In the genomic region with DNA sequence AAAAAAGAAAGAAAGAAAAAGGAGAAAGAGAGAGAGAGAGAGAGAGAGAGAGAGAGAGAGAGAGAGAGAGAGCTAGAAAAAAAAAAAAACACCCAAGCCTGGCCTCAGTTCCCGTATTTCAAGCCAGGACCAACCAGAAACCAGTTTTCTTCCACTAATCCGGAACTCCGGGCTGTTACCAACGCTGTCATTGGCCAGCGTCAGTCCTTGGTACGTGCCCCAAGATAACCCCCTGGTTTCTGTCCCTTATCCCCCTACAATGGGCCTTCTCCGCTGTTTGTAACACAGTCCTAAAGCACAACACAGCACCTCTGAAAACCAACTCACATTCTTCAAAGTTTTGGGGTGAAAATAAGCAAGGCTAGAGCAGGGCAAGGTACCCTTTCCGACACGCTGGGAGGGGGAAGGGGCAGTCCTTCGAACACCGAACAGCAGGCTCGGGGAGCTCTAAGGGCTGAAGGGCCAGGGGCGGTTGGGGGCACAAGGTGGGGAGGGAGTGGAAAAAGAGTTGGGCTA, we compare ENCODE assay signal across 7 mouse cellular contexts. TPM values are rescaled to one million over a fixed set of nuclear protein-coding genes. Genes with fewer than 3 reads are reported as not detected.
DNase-seq lines count a peak whose midpoint lies in the region; ATAC-seq and TF ChIP-seq lines count a peak whose summit lies in the region.

No protein-coding gene starts in this region.

- 23% methylated on average over 13 of the region's 13 CpGs for WGBS in embryonic facial prominence, embryonic 11.5 days
- WGBS in kidney, adult 2 months, result 1% methylated on average over 13 of the region's 13 CpGs
- 16% methylated on average over 13 of the region's 13 CpGs for WGBS in limb, embryonic 12.5 days
- WGBS in midbrain, embryonic 15.5 days, result 21% methylated on average over 13 of the region's 13 CpGs
- 24% methylated on average over 13 of the region's 13 CpGs for WGBS in spleen, adult 2 months

- no peaks in the 10 kb centered on the region for H3K27me3 ChIP-seq in embryonic facial prominence, embryonic 11.5 days (ENCODE audit: control insufficient read depth, insufficient read depth, low read length)
- no peaks in the 10 kb centered on the region for H3K27me3 ChIP-seq in kidney, adult 2 months (replicated peaks; ENCODE audit: control insufficient read depth, insufficient read depth, low read length)
- no peaks in the 10 kb centered on the region for H3K27me3 ChIP-seq in limb, embryonic 12.5 days
- no peaks in the 10 kb centered on the region for H3K27me3 ChIP-seq in midbrain, embryonic 15.5 days (replicated peaks)
- H3K27me3 ChIP-seq in spleen, adult 2 months (ENCODE audit: control insufficient read depth, insufficient read depth, low read length), result no peaks in the 10 kb centered on the region

- H3K4me2 ChIP-seq in embryonic facial prominence, embryonic 11.5 days (ENCODE audit: low read depth, low read length), result peak overlapping the region; percentile 42; the same call in 1 of the 2 replicates
- peak overlapping the region; percentile 53 for H3K4me2 ChIP-seq in limb, embryonic 12.5 days
- peak overlapping the region; percentile 53 for H3K4me2 ChIP-seq in midbrain, embryonic 15.5 days

- no peak for TF ChIP-seq CTCF in kidney, adult 2 months (conservative IDR thresholded peaks at IDR 0.05; ENCODE audit: insufficient read depth, insufficient read length, low read depth, low read length)
- TF ChIP-seq CTCF in spleen, adult 2 months (IDR thresholded peaks at IDR 0.05; ENCODE audit: extremely low read depth, insufficient read depth, insufficient read length, insufficient replicate concordance), result no peak

- TF ChIP-seq POLR2A in kidney, adult 2 months (IDR thresholded peaks at IDR 0.05; ENCODE audit: low read depth, low read length), result no peak
- no peak for TF ChIP-seq POLR2A in spleen, adult 2 months (IDR thresholded peaks at IDR 0.05; ENCODE audit: low read depth, low read length)

- no peaks in the 10 kb centered on the region for H3K4me1 ChIP-seq in embryonic facial prominence, embryonic 11.5 days (ENCODE audit: control insufficient read depth, insufficient read depth, low read length)
- H3K4me1 ChIP-seq in kidney, adult 2 months (ENCODE audit: control insufficient read depth, insufficient read depth, low read length), result no peaks in the 10 kb centered on the region
- H3K4me1 ChIP-seq in limb, embryonic 12.5 days (replicated peaks), result no peaks in the 10 kb centered on the region
- no peaks in the 10 kb centered on the region for H3K4me1 ChIP-seq in midbrain, embryonic 15.5 days
- no peaks in the 10 kb centered on the region for H3K4me1 ChIP-seq in spleen, adult 2 months (ENCODE audit: control insufficient read depth, insufficient read depth, insufficient read length)

- H3K36me3 ChIP-seq in embryonic facial prominence, embryonic 11.5 days (replicated peaks; ENCODE audit: control insufficient read depth, insufficient read depth, low read depth, low read length), result no peaks in the 10 kb centered on the region
- H3K36me3 ChIP-seq in kidney, adult 2 months (ENCODE audit: control insufficient read depth, insufficient read depth, low read length), result no peaks in the 10 kb centered on the region
- H3K36me3 ChIP-seq in limb, embryonic 12.5 days, result no peaks in the 10 kb centered on the region
- no peaks in the 10 kb centered on the region for H3K36me3 ChIP-seq in midbrain, embryonic 15.5 days (replicated peaks)
- no peaks in the 10 kb centered on the region for H3K36me3 ChIP-seq in spleen, adult 2 months (ENCODE audit: control insufficient read depth, insufficient read depth, low read length)

- peak overlapping the region; percentile 53 for H3K4me3 ChIP-seq in embryonic facial prominence, embryonic 11.5 days (ENCODE audit: low read depth, low read length)
- H3K4me3 ChIP-seq in kidney, adult 2 months (ENCODE audit: insufficient read depth, low read depth, low read length), result peak overlapping the region; percentile 76
- H3K4me3 ChIP-seq in limb, embryonic 12.5 days (replicated peaks), result peak overlapping the region; percentile 55
- peak overlapping the region; percentile 59 for H3K4me3 ChIP-seq in midbrain, embryonic 15.5 days
- H3K4me3 ChIP-seq in spleen, adult 2 months (ENCODE audit: extremely low read depth, insufficient read depth, insufficient read length), result peak overlapping the region; percentile 59

- no peaks in the 10 kb centered on the region for H3K9me3 ChIP-seq in embryonic facial prominence, embryonic 11.5 days (replicated peaks; ENCODE audit: control insufficient read depth, low read length)
- no peaks in the 10 kb centered on the region for H3K9me3 ChIP-seq in limb, embryonic 12.5 days
- H3K9me3 ChIP-seq in midbrain, embryonic 15.5 days, result no peaks in the 10 kb centered on the region

- no peak overlapping the region for H3K27ac ChIP-seq in embryonic facial prominence, embryonic 11.5 days (replicated peaks; ENCODE audit: low read depth, low read length)
- peak overlapping the region; percentile 92 for H3K27ac ChIP-seq in kidney, adult 2 months (ENCODE audit: insufficient read depth, low read depth, low read length)
- H3K27ac ChIP-seq in limb, embryonic 12.5 days, result peak overlapping the region; percentile 84
- peak overlapping the region; percentile 85 for H3K27ac ChIP-seq in midbrain, embryonic 15.5 days
- peak overlapping the region; percentile 91 for H3K27ac ChIP-seq in spleen, adult 2 months (ENCODE audit: insufficient read depth, low read length)

- ATAC-seq in embryonic facial prominence, embryonic 11.5 days (replicated peaks; ENCODE audit: insufficient number of reproducible peaks, low FRiP score, low TSS enrichment, low read depth), result peak; percentile 66
- ATAC-seq in limb, embryonic 12.5 days (ENCODE audit: insufficient number of reproducible peaks, insufficient read depth, low FRiP score, low TSS enrichment, low read depth), result peak; percentile 64
- peak; percentile 81 for ATAC-seq in midbrain, embryonic 15.5 days (replicated peaks)

- H3K9ac ChIP-seq in embryonic facial prominence, embryonic 11.5 days (replicated peaks; ENCODE audit: low read length), result peak overlapping the region; percentile 59
- peak overlapping the region; percentile 58 for H3K9ac ChIP-seq in limb, embryonic 12.5 days (replicated peaks)
- peak overlapping the region; percentile 55 for H3K9ac ChIP-seq in midbrain, embryonic 15.5 days

- peak; percentile 86 for DNase-seq in adrenal gland, postnatal 14 days
- peak; percentile 83 for DNase-seq in embryonic facial prominence, embryonic 11.5 days (ENCODE audit: low spot score)
- DNase-seq in heart, adult 18-20 months, result peak; percentile 90 to 92
- peak; percentile 94 for DNase-seq in kidney, adult 2 months
- DNase-seq in spleen, adult 2 months (ENCODE audit: low read depth in 1 of 2, low spot score in 2 of 2), result peak; percentile 75 to 78

RNA-seq across cellular contexts. Expression of a gene that starts 1.4 kb away (rescaled TPM):
- 10.3 and 11.8 TPM in 2 replicates for total RNA-seq in adrenal gland, postnatal 14 days (2021)
- 4.7 and 5.5 TPM in 2 replicates for polyA plus RNA-seq in embryonic facial prominence, embryonic 11.5 days (2014; fragmentation: Nextera tagmentation; extraction: Ambion mirVana)
- total RNA-seq in heart, adult 18-20 months (2021), result 1 to 10 TPM; 3.5 to 3.9 TPM
- polyA plus RNA-seq in kidney, adult 2 months (2012; rRNA removed), result 0.56 and 0.78 TPM in 2 replicates
- 3.7 and 4.4 TPM in 2 replicates for polyA plus RNA-seq in limb, embryonic 12.5 days (2016; fragmentation: Nextera tagmentation; extraction: Ambion mirVana)
- polyA plus RNA-seq in midbrain, embryonic 15.5 days (2015; fragmentation: Nextera tagmentation; extraction: Ambion mirVana), result 3.2 and 3.7 TPM in 2 replicates
- polyA plus RNA-seq in spleen, adult 2 months (2012; rRNA removed), result 0.42 and 0.53 TPM in 2 replicates
